Mouse (Mus musculus): ENCODE measurements around the gene Dynll2.
"Not testable (repeated sequence)": the region's sequence is repeated elsewhere in the genome, so short reads cannot be mapped to it uniquely, and the experiment has no call there.

Dynll2 gene

DNA sequence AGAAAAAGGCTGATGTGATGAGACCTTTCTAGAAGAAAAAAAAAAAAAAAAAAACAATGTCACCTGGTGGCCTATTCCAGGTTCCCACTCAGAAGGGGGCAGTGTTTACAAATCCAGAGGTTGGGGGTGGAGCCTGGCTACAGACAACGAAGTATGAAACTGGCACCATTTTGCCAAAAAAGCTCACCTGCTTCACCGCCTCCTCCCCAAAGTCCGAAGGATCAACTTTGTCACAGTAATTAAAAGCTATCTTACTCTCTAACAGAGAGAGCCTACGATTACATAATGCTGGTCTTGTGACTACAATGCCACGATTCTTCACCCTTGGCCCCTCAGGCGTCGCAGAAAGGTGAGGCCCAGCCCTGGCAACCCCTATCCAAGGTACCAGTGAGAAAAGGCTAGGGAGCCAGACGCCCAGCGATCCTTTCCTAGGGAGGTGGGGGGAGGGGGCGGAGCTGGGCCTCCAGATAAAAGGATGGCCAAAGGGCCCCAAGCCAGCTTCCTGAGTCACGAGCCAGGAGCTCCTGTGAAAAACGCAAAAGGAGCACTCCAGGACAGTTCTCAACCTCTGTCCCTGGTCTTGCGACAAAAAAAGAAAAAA is 1.1 kb downstream of the Dynll2 start:
- peak; percentile 77 for DNase-seq

DNA sequence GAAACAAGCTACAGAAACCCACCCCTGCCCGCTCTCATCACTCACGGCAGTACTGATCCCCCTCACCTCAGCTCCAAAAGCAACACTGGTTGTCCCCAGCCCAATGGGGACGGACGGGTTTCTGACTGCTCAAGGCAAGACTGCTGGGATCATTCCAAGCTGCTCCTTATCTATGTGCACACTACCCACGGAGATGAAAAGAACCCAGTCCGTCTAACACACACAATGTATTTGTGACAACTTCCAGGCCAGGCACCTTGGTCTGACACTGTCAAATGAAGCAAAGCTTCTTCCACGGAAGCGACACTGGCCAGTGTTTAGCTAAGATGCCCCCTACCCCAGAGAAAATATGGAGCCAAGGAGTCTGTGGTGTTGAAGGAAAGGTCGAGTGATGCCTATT is 1.7 kb downstream of the Dynll2 start:
- no peak for DNase-seq

DNA sequence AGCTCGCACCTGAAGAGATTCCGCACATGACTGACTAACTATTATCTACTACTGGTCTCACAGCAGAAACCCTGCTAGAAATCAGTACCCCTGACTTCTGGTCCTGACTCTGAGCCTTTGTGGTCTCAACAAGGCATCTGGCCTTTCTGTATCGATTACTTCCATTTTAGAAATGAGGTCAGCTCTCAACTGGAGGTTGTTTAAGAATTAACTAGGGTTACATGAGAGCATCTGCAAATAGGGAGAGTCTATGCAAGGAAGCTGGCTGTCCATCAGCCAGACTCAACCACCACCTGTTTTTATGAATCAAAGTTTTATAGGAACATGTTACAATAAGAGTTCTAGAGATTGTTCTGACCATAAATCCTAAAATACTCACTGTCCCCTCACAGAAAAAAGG is 2.8 kb downstream of the Dynll2 start:
- DNase-seq, result no peak

GRCm38 (mm10) chr11:87978905-87979304 is 8.4 kb downstream of the Dynll2 start:
- no peak for DNase-seq

GRCm38 (mm10) chr11:87977021-87977420 is 10.3 kb downstream of the Dynll2 start:
- not testable (repeated sequence) for DNase-seq

- peak; percentile 72 for DNase-seq
These were observed 12.7 kb downstream of the Dynll2 start for GRCm38 (mm10) chr11:87974477-87975181.

GRCm38 (mm10) chr11:87973559-87974305 is 13.6 kb downstream of the Dynll2 start:
- DNase-seq, result no peak

DNA sequence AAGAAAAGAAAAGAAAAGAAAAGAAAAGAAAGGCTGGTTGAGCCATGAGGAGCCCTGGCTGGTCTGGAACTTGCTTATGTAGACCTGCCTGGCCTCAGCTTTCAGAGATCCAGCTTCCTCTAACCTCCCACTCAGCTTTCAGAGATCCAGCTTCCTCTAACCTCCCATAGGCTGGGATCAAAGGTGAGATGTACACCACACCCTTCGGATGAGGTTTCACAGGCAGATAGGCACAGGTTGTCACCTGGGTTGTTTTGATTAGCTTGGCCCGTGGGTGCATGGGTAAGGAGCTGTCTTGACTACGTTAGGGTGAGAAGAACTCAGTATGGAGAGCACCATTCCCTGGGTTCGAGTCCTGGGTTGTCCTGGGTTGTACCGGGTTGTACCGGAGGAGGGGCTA is 14.5 kb downstream of the Dynll2 start:
- DNase-seq, result no peak

DNA sequence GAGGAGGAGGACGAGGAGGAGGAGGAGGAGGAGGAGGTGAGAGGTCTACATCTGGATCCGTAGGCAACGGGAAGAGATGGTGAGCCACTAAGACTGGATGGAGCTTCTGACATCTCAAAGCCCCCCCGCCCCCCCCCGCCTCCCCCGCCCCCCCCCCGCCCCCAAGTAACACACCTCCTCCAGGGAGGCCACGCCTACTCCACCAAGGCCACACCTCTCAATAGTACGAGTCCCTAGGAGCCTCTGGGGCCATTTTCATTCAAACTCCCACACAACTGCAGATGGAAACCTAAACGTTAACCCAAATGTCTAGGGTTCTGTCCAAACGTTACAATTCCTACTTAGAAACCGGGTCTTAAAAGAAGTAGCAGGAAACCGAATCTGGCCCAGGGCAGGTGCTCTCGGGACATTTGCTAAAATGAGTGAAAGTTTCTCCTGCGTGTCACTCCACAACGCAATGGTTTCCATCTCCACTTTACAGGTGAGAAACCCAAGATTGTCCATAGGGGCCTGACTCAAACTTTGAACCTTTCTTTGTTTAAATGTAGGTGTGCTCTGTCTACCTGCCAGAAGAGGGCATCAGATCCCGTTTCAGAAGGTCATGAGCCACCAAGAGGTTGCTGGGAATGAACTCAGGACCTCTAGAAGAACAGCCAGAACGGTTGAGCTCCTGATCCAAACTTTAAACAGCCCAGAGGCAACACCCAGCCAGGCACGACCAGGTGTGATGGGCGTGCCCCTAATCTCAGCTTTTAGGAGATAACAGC is 18.8 kb downstream of the Dynll2 start:
- peak; percentile 44 for DNase-seq

GRCm38 (mm10) chr11:87967692-87968289 is 19.5 kb downstream of the Dynll2 start:
- DNase-seq, result peak; percentile 94

- peak; percentile 11 for DNase-seq
These were observed 21.1 kb downstream of the Dynll2 start for GRCm38 (mm10) chr11:87966214-87966613.

DNA sequence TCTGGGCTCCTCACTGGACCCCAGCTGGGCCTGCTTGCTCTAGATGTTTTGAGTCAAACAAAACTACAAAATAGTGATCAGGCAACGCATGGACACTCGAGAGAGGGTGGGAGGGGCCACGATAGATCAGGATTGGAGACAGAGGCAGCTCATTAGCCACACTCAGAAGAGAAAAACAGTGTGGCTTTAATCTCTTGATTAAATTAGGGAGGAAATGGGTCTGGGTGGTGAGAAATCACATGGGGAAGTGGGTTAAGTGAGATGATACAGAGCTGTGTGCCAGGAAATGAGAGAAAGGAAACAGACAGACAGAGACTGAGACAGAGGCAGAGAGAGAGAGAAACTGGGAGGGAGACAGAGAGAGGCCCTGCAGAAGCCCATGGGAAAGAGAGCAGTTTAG is 22.0 kb downstream of the Dynll2 start:
- no peak for DNase-seq

DNA sequence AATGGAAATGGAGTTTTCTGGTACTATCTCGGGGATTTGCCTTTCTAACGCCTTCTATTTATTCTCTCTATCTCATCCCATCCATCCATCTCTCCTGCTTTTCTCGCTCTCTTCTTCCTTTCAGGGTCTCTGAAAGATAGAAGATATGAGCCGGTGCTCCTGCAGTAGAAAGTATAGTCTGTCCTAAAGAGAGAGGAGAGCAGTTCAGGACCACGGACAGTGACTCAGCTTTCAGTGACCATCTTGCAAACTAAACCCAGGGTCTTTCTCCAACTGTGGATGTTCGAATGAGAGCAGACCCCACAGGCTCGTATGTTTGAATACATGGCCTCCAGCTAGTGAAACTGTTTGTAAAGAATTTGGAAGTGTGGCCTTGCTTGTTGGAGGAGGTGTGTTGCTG is 30.3 kb downstream of the Dynll2 start:
- no peak for DNase-seq

- DNase-seq, result no peak
These were observed 32.2 kb downstream of the Dynll2 start for GRCm38 (mm10) chr11:87955144-87955543.

- DNase-seq, result no peak
These were observed 37.3 kb downstream of the Dynll2 start for GRCm38 (mm10) chr11:87949990-87950389.

DNA sequence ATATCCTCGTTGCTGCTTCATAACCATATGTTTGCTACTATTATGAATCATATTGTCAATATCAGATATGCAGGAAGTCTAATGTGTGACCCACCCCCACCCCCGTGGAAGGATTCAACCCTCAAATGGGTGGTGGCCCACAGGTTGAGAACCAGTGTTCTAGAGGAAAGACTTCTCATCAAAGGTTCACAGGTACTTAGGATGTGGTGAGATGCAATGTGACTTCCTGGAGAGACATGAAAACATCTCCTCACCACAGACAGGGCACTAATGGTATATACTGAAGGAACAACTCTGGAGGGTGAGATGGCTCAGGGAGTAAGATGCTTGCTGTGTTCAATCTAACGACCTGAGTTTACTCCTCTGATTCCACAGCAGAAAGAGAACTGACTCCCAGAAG is 51.9 kb downstream of the Dynll2 start:
- no peak for DNase-seq

DNA sequence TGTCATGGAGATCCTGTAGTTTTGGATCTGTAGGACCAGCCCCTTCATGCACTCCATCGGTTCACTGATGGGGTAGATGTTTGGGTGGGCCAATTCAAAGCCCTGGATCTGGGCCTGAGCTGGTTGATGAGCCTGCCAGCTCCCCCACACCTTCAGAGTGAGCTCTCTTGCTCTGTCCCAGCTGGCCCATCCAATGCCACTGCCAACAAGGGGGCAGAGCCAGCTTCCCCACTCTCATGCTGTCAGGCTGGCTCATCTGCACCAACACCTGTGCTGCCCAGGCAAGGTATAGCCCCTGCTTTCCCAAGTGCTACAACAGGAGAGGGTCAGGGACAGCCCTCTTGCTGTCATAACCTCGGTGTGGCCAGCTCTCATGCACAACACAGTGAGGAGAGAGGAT is 53.6 kb downstream of the Dynll2 start:
- DNase-seq, result no peak

DNA sequence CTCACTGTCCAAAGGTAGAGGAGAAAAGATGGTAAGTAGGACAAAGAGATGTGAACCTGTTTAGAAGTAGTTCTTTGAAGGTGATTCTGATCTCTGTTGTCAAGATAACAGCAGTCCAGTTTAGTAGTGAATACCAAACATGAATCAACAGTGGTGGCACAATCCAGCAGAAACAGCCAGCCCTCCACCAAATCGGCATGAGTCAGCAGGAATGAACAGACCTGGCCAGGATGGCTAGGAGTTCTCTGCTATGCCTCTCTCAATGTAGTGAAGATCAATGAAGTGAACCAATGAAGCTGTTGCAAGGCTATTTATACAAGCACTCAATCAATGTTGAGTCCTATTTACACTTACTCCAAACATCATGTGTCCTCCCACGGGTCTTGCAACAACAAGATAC is 57.0 kb downstream of the Dynll2 start:
- DNase-seq, result no peak
